Mouse (Mus musculus): ENCODE data around the gene Hjurp. TPM values are rescaled to one million over a fixed set of nuclear protein-coding genes. Genes with fewer than 3 reads are reported as not detected.

Hjurp gene
- polyA plus RNA-seq, 1 experiment from 2014 or later, result 145 TPM

- 57% methylated on average over 8 of the region's 8 CpGs for WGBS
- peaks cover 93% of the 10 kb centered on the region for H3K9me3 ChIP-seq (replicated peaks)
Observed at GRCm38 (mm10) chr1:88304261-88304985, 27.0 kb upstream of the Hjurp start.

GRCm38 (mm10) chr1:88303762-88304161 lies 26.3 kb upstream of the Hjurp start:
- H3K27ac ChIP-seq, result no peak overlapping the region
- no peaks in the 10 kb centered on the region for H3K4me1 ChIP-seq
- no peak overlapping the region for H3K4me2 ChIP-seq
- no peaks in the 10 kb centered on the region for H3K27me3 ChIP-seq
- H3K4me3 ChIP-seq, result no peak overlapping the region
- WGBS, result 66% methylated on average over 6 of the region's 6 CpGs
- no peak overlapping the region for H3K9ac ChIP-seq
- ATAC-seq, result no peak
- peaks cover 92% of the 10 kb centered on the region for H3K9me3 ChIP-seq (replicated peaks)
- H3K36me3 ChIP-seq (ENCODE audit: poor library complexity, severe bottlenecking), result no peaks in the 10 kb centered on the region

More at GRCm38 (mm10) chr1:88304261-88304985, 27.0 kb upstream of the Hjurp start:
- Histone ChIP-seq H3K4me3 (no peak overlapping the region), H3K4me1 (no peaks in the 10 kb centered on the region), H3K27me3 (no peaks in the 10 kb centered on the region), H3K9ac (no peak overlapping the region), H3K36me3 (ENCODE audit: poor library complexity, severe bottlenecking) (no peaks in the 10 kb centered on the region), H3K27ac (no peak overlapping the region), H3K4me2 (no peak overlapping the region)
- ATAC-seq, result no peak

GRCm38 (mm10) chr1:88302057-88302740 lies 24.8 kb upstream of the Hjurp start:
- no peak for ATAC-seq
- WGBS, result 65% methylated on average over 14 of the region's 14 CpGs
- H3K4me3 ChIP-seq, result no peak overlapping the region

GRCm38 (mm10) chr1:88301121-88302014 lies 23.9 kb upstream of the Hjurp start:
- H3K4me3 ChIP-seq, result no peak overlapping the region
- WGBS, result 71% methylated on average over 9 of the region's 9 CpGs
- ATAC-seq, result 0 out of 2 replicates have a peak, but pooled peaks have one; percentile 9

More at GRCm38 (mm10) chr1:88302057-88302740, 24.8 kb upstream of the Hjurp start:
- Histone ChIP-seq H3K9me3 (replicated peaks) (peaks cover 91% of the 10 kb centered on the region), H3K36me3 (ENCODE audit: poor library complexity, severe bottlenecking) (no peaks in the 10 kb centered on the region), H3K4me1 (no peaks in the 10 kb centered on the region), H3K27me3 (no peaks in the 10 kb centered on the region), H3K4me2 (no peak overlapping the region), H3K27ac (no peak overlapping the region), H3K9ac (no peak overlapping the region)

GRCm38 (mm10) chr1:88300301-88301050 lies 23.0 kb upstream of the Hjurp start:
- 41% methylated on average over 5 of the region's 5 CpGs for WGBS
- no peaks in the 10 kb centered on the region for H3K36me3 ChIP-seq (ENCODE audit: poor library complexity, severe bottlenecking)
- peaks cover 87% of the 10 kb centered on the region for H3K9me3 ChIP-seq (replicated peaks)
- ATAC-seq, result peak; percentile 20; the same call in 1 of the 2 replicates
- H3K27me3 ChIP-seq, result no peaks in the 10 kb centered on the region
- no peaks in the 10 kb centered on the region for H3K4me1 ChIP-seq
- no peak overlapping the region for H3K9ac ChIP-seq
- no peak overlapping the region for H3K27ac ChIP-seq
- H3K4me2 ChIP-seq, result no peak overlapping the region
- H3K4me3 ChIP-seq, result no peak overlapping the region

More at GRCm38 (mm10) chr1:88301121-88302014, 23.9 kb upstream of the Hjurp start:
- H3K4me1 ChIP-seq, result no peaks in the 10 kb centered on the region
- no peaks in the 10 kb centered on the region for H3K36me3 ChIP-seq (ENCODE audit: poor library complexity, severe bottlenecking)
- no peaks in the 10 kb centered on the region for H3K27me3 ChIP-seq
- H3K9me3 ChIP-seq (replicated peaks), result peaks cover 86% of the 10 kb centered on the region
- H3K27ac ChIP-seq, result no peak overlapping the region
- no peak overlapping the region for H3K9ac ChIP-seq
- no peak overlapping the region for H3K4me2 ChIP-seq

- ATAC-seq, result no peak
- no peak overlapping the region for H3K27ac ChIP-seq
- H3K36me3 ChIP-seq (ENCODE audit: poor library complexity, severe bottlenecking), result no peaks in the 10 kb centered on the region
- no peaks in the 10 kb centered on the region for H3K4me1 ChIP-seq
- no peak overlapping the region for H3K4me3 ChIP-seq
- no peaks in the 10 kb centered on the region for H3K27me3 ChIP-seq
- no peak overlapping the region for H3K4me2 ChIP-seq
- 84% methylated on average over 2 of the region's 2 CpGs for whole genome bisulfite sequencing
- H3K9ac ChIP-seq, result no peak overlapping the region
- peaks cover 81% of the 10 kb centered on the region for H3K9me3 ChIP-seq (replicated peaks)
Observed at GRCm38 (mm10) chr1:88299529-88299945, 22.1 kb upstream of the Hjurp start.

GRCm38 (mm10) chr1:88298686-88299528 lies 21.5 kb upstream of the Hjurp start:
- Histone ChIP-seq H3K4me3 (no peak overlapping the region), H3K27me3 (no peaks in the 10 kb centered on the region), H3K27ac (no peak overlapping the region), H3K9me3 (replicated peaks) (peaks cover 79% of the 10 kb centered on the region), H3K9ac (no peak overlapping the region), H3K36me3 (ENCODE audit: poor library complexity, severe bottlenecking) (no peaks in the 10 kb centered on the region), H3K4me1 (no peaks in the 10 kb centered on the region), H3K4me2 (no peak overlapping the region)
- 63% methylated on average over 4 of the region's 4 CpGs for WGBS
- no peak for ATAC-seq

- H3K4me2 ChIP-seq, result no peak overlapping the region
- 67% methylated on average over 7 of the region's 7 CpGs for WGBS
- H3K4me1 ChIP-seq, result no peaks in the 10 kb centered on the region
- H3K9ac ChIP-seq, result no peak overlapping the region
- no peaks in the 10 kb centered on the region for H3K27me3 ChIP-seq
- ATAC-seq, result no peak
- H3K27ac ChIP-seq, result no peak overlapping the region
- no peak overlapping the region for H3K4me3 ChIP-seq
- H3K9me3 ChIP-seq (replicated peaks), result peaks cover 69% of the 10 kb centered on the region
- no peaks in the 10 kb centered on the region for H3K36me3 ChIP-seq (ENCODE audit: poor library complexity, severe bottlenecking)
Observed at GRCm38 (mm10) chr1:88297480-88298258, 20.2 kb upstream of the Hjurp start.

GRCm38 (mm10) chr1:88296171-88296920 lies 18.9 kb upstream of the Hjurp start:
- ATAC-seq, result peak; percentile 16; the same call in 1 of the 2 replicates
- no peak overlapping the region for H3K9ac ChIP-seq

GRCm38 (mm10) chr1:88294650-88295049 lies 17.2 kb upstream of the Hjurp start:
- 21% methylated on average over 1 of the region's 1 CpGs for WGBS
- Histone ChIP-seq H3K4me3 (no peak overlapping the region), H3K4me1 (no peaks in the 10 kb centered on the region), H3K27me3 (no peaks in the 10 kb centered on the region), H3K36me3 (ENCODE audit: poor library complexity, severe bottlenecking) (no peaks in the 10 kb centered on the region), H3K4me2 (no peak overlapping the region), H3K9ac (no peak overlapping the region), H3K9me3 (replicated peaks) (peaks cover 64% of the 10 kb centered on the region), H3K27ac (no peak overlapping the region)
- ATAC-seq, result no peak

More at GRCm38 (mm10) chr1:88296171-88296920, 18.9 kb upstream of the Hjurp start:
- H3K36me3 ChIP-seq (ENCODE audit: poor library complexity, severe bottlenecking), result no peaks in the 10 kb centered on the region
- no peaks in the 10 kb centered on the region for H3K4me1 ChIP-seq
- no peak overlapping the region for H3K27ac ChIP-seq
- WGBS, result 78% methylated on average over 4 of the region's 4 CpGs
- peaks cover 66% of the 10 kb centered on the region for H3K9me3 ChIP-seq (replicated peaks)
- no peaks in the 10 kb centered on the region for H3K27me3 ChIP-seq
- no peak overlapping the region for H3K4me3 ChIP-seq
- H3K4me2 ChIP-seq, result no peak overlapping the region
